Mouse (Mus musculus) heart, postnatal 0 days (tissue): ENCODE data around the gene Fhad1.

Source experiments
- CTCF ChIP-seq: IDR thresholded peaks from 2 replicates; pipeline ENCODE4 v1.5.1; 2016; ENCODE audit warnings: antibody characterized with exemption, control low read depth, low read depth
- EP300 ChIP-seq: IDR thresholded peaks from 2 replicates; pipeline ENCODE4 v1.6.1; 2016; ENCODE audit warnings: antibody characterized with exemption, low read depth

DNA sequence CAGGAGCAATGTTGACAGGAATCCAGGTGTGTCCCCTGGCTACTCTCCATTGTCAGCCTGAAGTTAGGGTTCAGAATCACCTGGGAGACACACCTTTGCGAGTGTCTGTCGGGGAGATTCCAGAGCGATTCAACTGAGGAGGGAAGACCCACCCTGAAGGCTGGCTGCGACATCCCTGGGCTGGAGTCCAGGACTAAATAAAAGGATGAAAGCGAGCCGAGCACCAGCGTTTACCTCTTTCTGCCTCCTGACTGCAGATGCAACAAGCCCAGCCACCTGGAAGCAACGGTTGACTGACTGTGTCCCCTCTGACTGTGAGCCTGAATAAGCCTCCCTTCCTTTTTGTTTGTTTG lies 44.9 kb upstream of the Fhad1 start:
- TF ChIP-seq EP300, result no peak
- no peak for TF ChIP-seq CTCF
